Mouse (Mus musculus) cerebral cortex, adult 2 months (tissue): ENCODE results near the gene Srcin1.

Experiments used
- WGBS: fragments of 180-500 bp; shearing (Covaris S2); methylation state at CpG from one replicate; pipeline ENCODE4 v1.1.7; 2018; 5-methylcytosine and 5-hydroxymethylcytosine counted together

The Srcin1 gene

GRCm38 (mm10) chr11:97509058-97509457 is 66.9 kb downstream of the Srcin1 start:
- WGBS = 35% methylated on average over 5 of the region's 5 CpGs

- WGBS = 66% methylated on average over 3 of the region's 3 CpGs
Observed at GRCm38 (mm10) chr11:97508198-97508597, 67.8 kb downstream of the Srcin1 start.

- 25% methylated on average over 8 of the region's 8 CpGs for WGBS
Observed at GRCm38 (mm10) chr11:97506331-97506730, 69.7 kb downstream of the Srcin1 start.

- 32% methylated on average over 4 of the region's 4 CpGs for WGBS
Observed at GRCm38 (mm10) chr11:97505784-97506183, 70.2 kb downstream of the Srcin1 start.

- 64% methylated on average over 4 of the region's 4 CpGs for WGBS
Observed at GRCm38 (mm10) chr11:97502846-97503245, 73.1 kb downstream of the Srcin1 start.

- WGBS = 29% methylated on average over 9 of the region's 9 CpGs
Observed at GRCm38 (mm10) chr11:97502383-97502782, 73.6 kb downstream of the Srcin1 start.

GRCm38 (mm10) chr11:97500720-97501448 is 75.1 kb downstream of the Srcin1 start:
- WGBS = 51% methylated on average over 51 of the region's 51 CpGs

- WGBS = 47% methylated on average over 86 of the region's 88 CpGs
Observed at GRCm38 (mm10) chr11:97499865-97500719, 75.9 kb downstream of the Srcin1 start, which contains the start of gene 4933428G20Rik. TSS of gene 4933428G20Rik (minus strand) at chr11:97500340.

- WGBS = 95% methylated on average over 4 of the region's 4 CpGs
Observed at GRCm38 (mm10) chr11:97497543-97497942, 78.4 kb downstream of the Srcin1 start.

- WGBS = 85% methylated on average over 3 of the region's 3 CpGs
Observed at GRCm38 (mm10) chr11:97492836-97493235, 83.2 kb downstream of the Srcin1 start.

GRCm38 (mm10) chr11:97491640-97492039 is 84.3 kb downstream of the Srcin1 start:
- WGBS = 77% methylated on average over 10 of the region's 10 CpGs

GRCm38 (mm10) chr11:97489589-97490324 is 86.2 kb downstream of the Srcin1 start:
- 39% methylated on average over 16 of the region's 16 CpGs for WGBS

GRCm38 (mm10) chr11:97487656-97488055 is 88.3 kb downstream of the Srcin1 start:
- WGBS = 75% methylated on average over 3 of the region's 3 CpGs

GRCm38 (mm10) chr11:97485661-97486060 is 90.3 kb downstream of the Srcin1 start:
- 64% methylated on average over 8 of the region's 8 CpGs for WGBS

- WGBS = 52% methylated on average over 8 of the region's 8 CpGs
Observed at GRCm38 (mm10) chr11:97479824-97480223, 96.2 kb downstream of the Srcin1 start.

GRCm38 (mm10) chr11:97479085-97479484 is 96.9 kb downstream of the Srcin1 start:
- 79% methylated on average over 10 of the region's 10 CpGs for WGBS

- WGBS = 81% methylated on average over 6 of the region's 6 CpGs
Observed at GRCm38 (mm10) chr11:97478345-97478744, 97.6 kb downstream of the Srcin1 start.

GRCm38 (mm10) chr11:97477431-97477830 is 98.6 kb downstream of the Srcin1 start:
- WGBS = 65% methylated on average over 7 of the region's 7 CpGs

- 52% methylated on average over 8 of the region's 8 CpGs for WGBS
Observed at GRCm38 (mm10) chr11:97476334-97477095, 99.5 kb downstream of the Srcin1 start.

GRCm38 (mm10) chr11:97471276-97471675 is 104.7 kb downstream of the Srcin1 start:
- WGBS = 77% methylated on average over 6 of the region's 6 CpGs

- 85% methylated on average over 7 of the region's 7 CpGs for WGBS
Observed at GRCm38 (mm10) chr11:97469828-97470227, 106.2 kb downstream of the Srcin1 start.
